Mouse (Mus musculus) thymus, adult 2 months (tissue): Measurements from ENCODE around the gene Sh3bp5l.

Experiments used
- CTCF ChIP-seq: fragments of 200-500 bp; IDR thresholded peaks from 2 replicates; pipeline ENCODE4 v1.5.1; 2012; ENCODE audit warnings: mild to moderate bottlenecking, control low read depth, low read length, moderate library complexity, borderline replicate concordance; ENCODE audit not compliant: control insufficient read depth, poor library complexity, insufficient read depth; ENCODE audit errors: extremely low read depth
- POLR2A ChIP-seq: fragments of 200-500 bp; IDR thresholded peaks from 2 replicates; pipeline ENCODE4 v1.6.1; 2012; ENCODE audit warnings: mild to moderate bottlenecking, low read length, control low read depth, moderate library complexity; ENCODE audit not compliant: control insufficient read depth, poor library complexity, insufficient read depth; ENCODE audit errors: extremely low read depth

DNA sequence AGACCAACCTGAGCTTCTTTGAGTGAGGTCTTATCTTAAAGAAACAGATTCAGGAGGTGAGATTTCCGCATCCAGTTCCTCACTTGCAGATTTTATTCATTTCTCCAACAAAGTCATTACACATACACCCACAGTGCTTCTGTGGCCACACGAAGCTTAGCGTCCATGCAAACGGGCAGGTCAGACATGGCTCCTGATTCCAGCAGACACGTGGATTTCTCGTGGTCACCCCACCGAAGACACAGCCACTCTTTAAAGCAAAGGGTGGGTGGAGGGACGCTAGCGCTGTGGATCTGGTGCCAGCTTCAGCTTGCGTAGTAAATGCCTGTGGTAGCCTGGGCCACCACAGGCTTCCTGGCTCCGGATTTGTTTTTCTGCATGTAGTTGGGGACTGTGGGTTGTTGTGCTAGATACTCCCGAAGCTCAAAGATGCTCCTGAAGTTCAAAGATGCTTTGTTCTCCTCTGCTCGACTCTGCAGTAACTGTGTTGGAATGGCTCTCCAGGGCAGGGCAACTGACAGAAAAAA lies 48.5 kb upstream of the Sh3bp5l start:
- TF ChIP-seq CTCF (no peak), POLR2A (no peak)
